Mouse (Mus musculus): ENCODE measurements around the gene Galnt4. TPM values are rescaled to one million over a fixed set of nuclear protein-coding genes. Genes with fewer than 3 reads are reported as not detected.

Gene Galnt4
- polyA plus RNA-seq (2012; rRNA removed) = 2.4 and 4.6 TPM in 2 replicates

GRCm38 (mm10) chr10:99107964-99108363 lies at the start of gene Galnt4:
Galnt4 (plus strand) TSS chr10:99108159.
- DNase-seq (ENCODE audit: low read depth) = no peak

- DNase-seq (ENCODE audit: low read depth) = no peak
These were observed 47.4 kb upstream of the Galnt4 start for GRCm38 (mm10) chr10:99060588-99060987.

GRCm38 (mm10) chr10:99061418-99061817 lies 46.5 kb upstream of the Galnt4 start:
- DNase-seq (ENCODE audit: low read depth) = no peak

GRCm38 (mm10) chr10:99062546-99062945 lies 45.4 kb upstream of the Galnt4 start:
- DNase-seq (ENCODE audit: low read depth) = peak; percentile 89

GRCm38 (mm10) chr10:99076113-99076895 lies 31.7 kb upstream of the Galnt4 start:
- DNase-seq (ENCODE audit: low read depth) = no peak

GRCm38 (mm10) chr10:99078621-99079020 lies 29.3 kb upstream of the Galnt4 start:
- DNase-seq (ENCODE audit: low read depth) = no peak

GRCm38 (mm10) chr10:99081569-99081990 lies 26.4 kb upstream of the Galnt4 start:
- DNase-seq (ENCODE audit: low read depth) = no peak

GRCm38 (mm10) chr10:99083431-99084003 lies 24.4 kb upstream of the Galnt4 start:
- no peak for DNase-seq (ENCODE audit: low read depth)

- no peak for DNase-seq (ENCODE audit: low read depth)
These were observed 23.3 kb upstream of the Galnt4 start for GRCm38 (mm10) chr10:99084397-99085239.

GRCm38 (mm10) chr10:99085240-99085587 lies 22.7 kb upstream of the Galnt4 start:
- DNase-seq (ENCODE audit: low read depth) = no peak

- DNase-seq (ENCODE audit: low read depth) = no peak
These were observed 21.9 kb upstream of the Galnt4 start for GRCm38 (mm10) chr10:99086029-99086428.

GRCm38 (mm10) chr10:99089906-99090305 lies 18.1 kb upstream of the Galnt4 start:
- DNase-seq (ENCODE audit: low read depth) = no peak

- no peak for DNase-seq (ENCODE audit: low read depth)
These were observed 14.6 kb upstream of the Galnt4 start for GRCm38 (mm10) chr10:99093364-99093763.

GRCm38 (mm10) chr10:99095114-99095513 lies 12.8 kb upstream of the Galnt4 start:
- DNase-seq (ENCODE audit: low read depth) = no peak

GRCm38 (mm10) chr10:99097374-99097773 lies 10.6 kb upstream of the Galnt4 start:
- no peak for DNase-seq (ENCODE audit: low read depth)

GRCm38 (mm10) chr10:99105522-99105921 lies 2.4 kb upstream of the Galnt4 start:
- no peak for DNase-seq (ENCODE audit: low read depth)

- DNase-seq (ENCODE audit: low read depth) = no peak
These were observed 1.7 kb upstream of the Galnt4 start for GRCm38 (mm10) chr10:99106311-99106702.

- DNase-seq (ENCODE audit: low read depth) = no peak
These were observed 992 bp upstream of the Galnt4 start, which contains the start of gene Poc1b for GRCm38 (mm10) chr10:99106703-99107631. Poc1b (plus strand) TSS chr10:99107036.

GRCm38 (mm10) chr10:99108431-99108982 lies 548 bp downstream of the Galnt4 start:
- no peak for DNase-seq (ENCODE audit: low read depth)

GRCm38 (mm10) chr10:99113533-99113932 lies 5.6 kb downstream of the Galnt4 start:
- no peak for DNase-seq (ENCODE audit: low read depth)

GRCm38 (mm10) chr10:99114295-99114694 lies 6.3 kb downstream of the Galnt4 start:
- DNase-seq (ENCODE audit: low read depth) = no peak

All from gonadal fat pad, adult 2 months (tissue).